Mouse (Mus musculus) embryonic facial prominence, embryonic 15.5 days (tissue): ENCODE results near the gene Asdurf. TPM values are rescaled to one million over a fixed set of nuclear protein-coding genes. Genes with fewer than 3 reads are reported as not detected.
"Not testable (repeated sequence)": the region's sequence is repeated elsewhere in the genome, so short reads cannot be mapped to it uniquely, and the experiment has no call there.

Experiments used
- ATAC-seq: fragments of 200-750 bp; cut with Nextera tagmentation; 2 replicates; pipeline ENCODE4 v1.8.0; 2017; ENCODE audit warnings: low read depth, moderate TSS enrichment; ENCODE audit not compliant: insufficient number of reproducible peaks, low FRiP score, low TSS enrichment
- H3K27ac ChIP-seq: fragments of 300-500 bp; sonication (generic); replicated peaks from 2 replicates; pipeline ENCODE4 v1.5.1; 2015; ENCODE audit warnings: mild to moderate bottlenecking, inconsistent platforms
- H3K27me3 ChIP-seq: fragments of 300-500 bp; sonication (generic); 2 replicates; pipeline ENCODE4 v1.6.1; 2015; ENCODE audit warnings: inconsistent platforms
- H3K36me3 ChIP-seq: fragments of 300-500 bp; sonication (generic); 2 replicates; pipeline ENCODE4 v1.6.1; 2015; ENCODE audit warnings: mild to moderate bottlenecking, inconsistent platforms
- H3K4me1 ChIP-seq: fragments of 300-500 bp; sonication (generic); 2 replicates; pipeline ENCODE4 v1.6.1; 2015; ENCODE audit warnings: inconsistent platforms
- H3K4me2 ChIP-seq: fragments of 300-500 bp; sonication (generic); replicated peaks from 2 replicates; pipeline ENCODE4 v1.6.1; 2015; ENCODE audit warnings: mild to moderate bottlenecking, inconsistent platforms
- H3K4me3 ChIP-seq: fragments of 300-500 bp; sonication (generic); replicated peaks from 2 replicates; pipeline ENCODE4 v1.5.1; 2015; ENCODE audit warnings: mild to moderate bottlenecking, inconsistent platforms
- H3K9ac ChIP-seq: fragments of 300-500 bp; sonication (generic); 2 replicates; pipeline ENCODE4 v1.6.1; 2015; ENCODE audit warnings: inconsistent platforms
- H3K9me3 ChIP-seq: fragments of 300-500 bp; sonication (generic); replicated peaks from 2 replicates; pipeline ENCODE4 v1.6.1; 2016; ENCODE audit warnings: inconsistent platforms
- WGBS: fragments of 180-500 bp; shearing (Covaris S2); methylation state at CpG from one replicate; pipeline ENCODE4 v1.1.7; 2015; 5-methylcytosine and 5-hydroxymethylcytosine counted together
- polyA plus RNA-seq: library from polyadenylated mRNA; unstranded; fragments of >200 nt; fragmentation: Nextera tagmentation; extraction: Ambion mirVana; gene quantifications from 2 replicates; pipeline ENCODE4 v1.2.1, GENCODE M21; 2015

The Asdurf gene
- polyA plus RNA-seq: 9.3 TPM in 1 of 2 replicates, not detected in the other

DNA sequence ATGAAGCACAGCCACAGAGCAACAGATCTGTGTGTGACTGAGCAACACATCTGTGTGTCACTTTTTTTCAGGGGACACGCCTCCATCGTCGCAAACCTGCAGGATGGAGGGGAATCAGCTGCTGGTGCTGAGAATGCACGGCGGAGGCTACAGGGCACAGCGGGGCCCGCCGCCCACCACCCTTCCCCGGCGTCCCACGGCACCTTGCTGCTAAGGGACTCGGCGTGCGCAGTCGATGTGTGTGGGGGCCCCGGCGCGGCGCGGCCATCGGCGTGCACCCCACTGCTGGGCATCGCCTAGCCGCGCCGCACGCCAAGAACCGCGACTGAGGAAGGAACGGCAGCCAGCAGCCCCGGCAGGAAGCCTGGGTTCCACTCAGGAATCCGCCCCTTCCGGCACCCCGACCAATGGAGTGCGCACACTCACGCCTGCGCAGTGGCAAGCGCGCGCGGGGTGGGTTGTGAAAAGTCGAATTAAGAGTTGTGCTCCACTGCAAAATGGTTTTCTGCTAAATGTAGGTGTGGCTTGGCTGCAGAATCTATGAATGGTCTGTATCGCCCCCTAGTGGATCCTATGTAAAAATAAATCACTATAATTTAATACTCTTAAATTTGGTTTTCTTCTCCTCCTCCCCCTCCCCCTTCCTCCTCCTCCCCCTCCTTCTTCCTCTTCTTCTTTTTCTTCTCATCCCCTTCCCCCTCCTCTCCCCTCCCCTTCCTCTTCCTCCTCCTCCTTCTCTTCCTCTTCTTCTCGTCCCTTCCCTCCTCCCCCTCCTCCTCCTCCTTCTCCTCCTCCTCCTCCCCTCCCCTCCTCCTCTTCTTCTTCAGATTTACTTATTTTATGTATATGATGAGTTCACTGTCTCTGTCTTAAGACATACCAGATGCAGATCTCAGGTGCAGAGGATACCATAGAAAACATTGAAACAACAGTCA lies at the start of gene Asdurf, which contains the start of the genes Gm28551 and Asnsd1:
TSS of gene Asdurf (minus strand) at position 293 of the 935 bp plus-strand sequence.
TSS of gene Gm28551 (minus strand) at position 341 of the 935 bp plus-strand sequence.
TSS of gene Asnsd1 (minus strand) at position 426 of the 935 bp plus-strand sequence.
- Histone ChIP-seq H3K4me2 (peak within 1 kb of the TSS; percentile 49), H3K9me3 (no peaks in the 10 kb centered on the region), H3K27me3 (no peaks in the 10 kb centered on the region), H3K4me1 (0 out of 2 replicates have a peak, but pooled peaks cover 3% of the 10 kb centered on the region), H3K4me3 (peak within 1 kb of the TSS; percentile 89), H3K36me3 (peaks cover 15% of the 10 kb centered on the region), H3K27ac (peak within 1 kb of the TSS; percentile 90), H3K9ac (peak within 1 kb of the TSS; percentile 85)
- 0% methylated on average over 44 of the region's 44 CpGs for WGBS
- peak; percentile 100 for ATAC-seq

DNA sequence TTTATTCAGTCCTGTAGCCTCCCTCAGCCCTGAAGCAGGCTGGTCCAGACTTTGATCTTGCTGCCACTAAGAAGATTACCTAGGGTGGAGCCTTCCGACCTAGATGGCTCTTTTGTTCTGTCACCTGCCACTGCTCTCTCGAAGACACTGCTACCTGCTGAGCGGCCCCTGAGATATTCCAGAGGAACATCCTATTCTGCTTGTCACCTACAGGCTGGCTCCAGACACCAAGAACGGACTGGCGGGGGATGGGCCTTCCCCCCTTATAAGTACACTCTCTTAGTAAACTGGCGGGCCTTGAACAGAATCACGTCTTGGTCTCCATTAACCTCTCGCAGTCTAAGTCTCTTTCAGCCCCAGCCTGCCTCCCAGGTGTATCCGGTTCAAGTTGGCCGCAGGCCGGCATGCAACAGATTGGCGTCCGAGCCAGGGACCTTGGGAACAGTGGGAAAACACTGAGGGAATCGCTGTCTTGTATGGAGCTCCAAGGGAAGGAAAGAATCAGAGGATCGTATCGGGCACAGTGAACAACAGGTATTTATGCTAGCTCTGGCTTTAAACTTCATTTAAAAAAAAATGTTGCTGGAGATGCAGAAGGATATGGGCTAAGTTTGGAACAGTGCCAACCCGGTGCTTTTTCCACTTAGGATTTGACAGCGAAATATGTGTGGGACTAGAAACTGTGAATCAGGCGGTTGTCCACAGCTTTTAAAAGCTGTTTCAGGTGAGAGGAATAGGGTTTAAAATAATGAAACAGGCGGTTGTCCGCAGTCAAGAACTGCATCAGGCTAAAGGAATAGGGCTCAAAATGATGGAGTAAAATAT lies 41.7 kb upstream of the Asdurf start:
- not testable (repeated sequence) for H3K36me3 ChIP-seq, H3K4me3 ChIP-seq, H3K27ac ChIP-seq, H3K9me3 ChIP-seq, H3K9ac ChIP-seq, H3K27me3 ChIP-seq, ATAC-seq, H3K4me1 ChIP-seq
- peak overlapping the region; percentile 36 for H3K4me2 ChIP-seq
- 24% methylated on average over 21 of the region's 21 CpGs for WGBS

GRCm38 (mm10) chr1:53388762-53389161 lies 36.3 kb upstream of the Asdurf start:
- H3K27me3 ChIP-seq: no peaks in the 10 kb centered on the region
- H3K4me3 ChIP-seq: no peak overlapping the region
- H3K4me2 ChIP-seq: no peak overlapping the region
- H3K27ac ChIP-seq: no peak overlapping the region
- WGBS: 84% methylated on average over 10 of the region's 14 CpGs
- no peak overlapping the region for H3K9ac ChIP-seq
- H3K4me1 ChIP-seq: no peaks in the 10 kb centered on the region
- ATAC-seq: no peak
- no peaks in the 10 kb centered on the region for H3K9me3 ChIP-seq
- no peaks in the 10 kb centered on the region for H3K36me3 ChIP-seq

DNA sequence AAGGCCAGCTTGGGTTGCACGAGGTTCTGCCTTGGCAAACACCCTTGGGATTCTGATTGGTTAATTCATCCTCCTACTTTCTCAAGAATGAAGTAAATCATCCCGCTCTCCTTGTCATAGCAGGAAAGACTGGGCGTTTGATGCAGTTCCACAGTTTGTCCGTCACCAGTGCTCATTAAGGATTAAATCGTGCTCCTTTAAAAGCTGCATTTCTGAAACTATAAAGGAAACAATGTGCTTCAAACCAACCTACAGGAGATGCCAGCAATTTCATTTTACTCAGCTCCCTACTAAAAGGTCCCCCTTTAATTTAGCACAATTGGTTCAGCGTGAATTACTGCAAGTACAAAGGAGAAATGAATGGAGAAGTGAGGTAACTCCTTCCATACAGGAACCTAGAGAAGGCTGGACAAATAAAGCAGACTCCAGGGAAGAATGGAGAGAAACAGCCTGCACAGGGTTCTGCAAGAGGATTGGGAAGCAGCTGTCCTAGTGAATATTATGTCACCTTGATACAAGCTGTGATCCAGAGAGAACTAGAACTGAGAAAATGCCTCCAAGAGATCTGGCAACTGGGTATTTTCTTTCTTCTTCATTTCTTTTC lies 31.8 kb upstream of the Asdurf start:
- no peaks in the 10 kb centered on the region for H3K36me3 ChIP-seq
- H3K9me3 ChIP-seq: no peaks in the 10 kb centered on the region
- H3K4me3 ChIP-seq: no peak overlapping the region
- ATAC-seq: no peak
- H3K27ac ChIP-seq: no peak overlapping the region
- H3K4me1 ChIP-seq: no peaks in the 10 kb centered on the region
- H3K4me2 ChIP-seq: no peak overlapping the region
- H3K9ac ChIP-seq: no peak overlapping the region
- 69% methylated on average over 6 of the region's 6 CpGs for WGBS
- no peaks in the 10 kb centered on the region for H3K27me3 ChIP-seq

- no peak for ATAC-seq
These were observed 25.3 kb upstream of the Asdurf start for GRCm38 (mm10) chr1:53377731-53378130.

GRCm38 (mm10) chr1:53375965-53376364 lies 23.5 kb upstream of the Asdurf start:
- not testable (repeated sequence) for H3K9me3 ChIP-seq, H3K27ac ChIP-seq, H3K27me3 ChIP-seq, H3K4me1 ChIP-seq, H3K36me3 ChIP-seq, H3K4me2 ChIP-seq, H3K4me3 ChIP-seq, ATAC-seq, H3K9ac ChIP-seq
- WGBS: 83% methylated on average over 2 of the region's 2 CpGs

More at GRCm38 (mm10) chr1:53377731-53378130, 25.3 kb upstream of the Asdurf start:
- no peak overlapping the region for H3K27ac ChIP-seq
- H3K4me1 ChIP-seq: no peaks in the 10 kb centered on the region
- H3K27me3 ChIP-seq: no peaks in the 10 kb centered on the region
- WGBS: 71% methylated on average over 3 of the region's 3 CpGs
- no peaks in the 10 kb centered on the region for H3K36me3 ChIP-seq
- H3K9me3 ChIP-seq: no peaks in the 10 kb centered on the region
- H3K4me3 ChIP-seq: no peak overlapping the region
- no peak overlapping the region for H3K9ac ChIP-seq
- H3K4me2 ChIP-seq: no peak overlapping the region

- Histone ChIP-seq H3K9ac (no peak overlapping the region), H3K9me3 (no peaks in the 10 kb centered on the region), H3K4me2 (no peak overlapping the region), H3K36me3 (no peaks in the 10 kb centered on the region), H3K4me3 (no peak overlapping the region), H3K27me3 (no peaks in the 10 kb centered on the region), H3K27ac (no peak overlapping the region), H3K4me1 (no peaks in the 10 kb centered on the region)
- ATAC-seq: no peak
These were observed 6.6 kb upstream of the Asdurf start for GRCm38 (mm10) chr1:53358988-53359387.

DNA sequence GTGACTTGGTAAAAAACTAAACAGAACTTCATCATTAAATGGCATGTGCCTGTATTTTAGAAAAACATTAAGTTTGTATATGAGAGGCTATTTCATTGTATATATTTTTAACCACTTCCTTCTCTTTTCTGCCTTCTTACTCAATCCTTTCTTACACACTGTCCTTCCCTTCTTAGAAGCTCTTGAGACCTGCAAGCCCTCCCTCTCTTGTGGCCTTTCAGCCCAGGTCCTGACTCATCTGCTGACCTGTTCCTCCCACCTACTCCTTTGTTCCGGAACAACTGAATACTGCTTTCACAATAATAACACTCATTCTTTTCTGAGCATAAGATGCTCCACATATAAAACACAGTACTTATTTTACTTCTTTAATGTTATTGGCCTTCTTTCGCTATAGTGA lies 11.3 kb downstream of the Asdurf start:
- Histone ChIP-seq H3K4me2 (no peak overlapping the region), H3K27ac (no peak overlapping the region), H3K9ac (no peak overlapping the region), H3K27me3 (no peaks in the 10 kb centered on the region), H3K9me3 (0 out of 2 replicates have a peak, but pooled peaks cover 5% of the 10 kb centered on the region), H3K4me1 (no peaks in the 10 kb centered on the region), H3K36me3 (peaks cover 49% of the 10 kb centered on the region), H3K4me3 (no peak overlapping the region)
- no peak for ATAC-seq
- 94% methylated on average over 2 of the region's 2 CpGs for WGBS

- 74% methylated on average over 2 of the region's 2 CpGs for WGBS
- H3K9ac ChIP-seq, H3K4me2 ChIP-seq, H3K27me3 ChIP-seq, ATAC-seq, H3K27ac ChIP-seq, H3K4me3 ChIP-seq, H3K9me3 ChIP-seq, H3K4me1 ChIP-seq: not testable (repeated sequence)
- H3K36me3 ChIP-seq: peaks cover 21% of the 10 kb centered on the region
These were observed 15.0 kb downstream of the Asdurf start for GRCm38 (mm10) chr1:53337403-53337802.

DNA sequence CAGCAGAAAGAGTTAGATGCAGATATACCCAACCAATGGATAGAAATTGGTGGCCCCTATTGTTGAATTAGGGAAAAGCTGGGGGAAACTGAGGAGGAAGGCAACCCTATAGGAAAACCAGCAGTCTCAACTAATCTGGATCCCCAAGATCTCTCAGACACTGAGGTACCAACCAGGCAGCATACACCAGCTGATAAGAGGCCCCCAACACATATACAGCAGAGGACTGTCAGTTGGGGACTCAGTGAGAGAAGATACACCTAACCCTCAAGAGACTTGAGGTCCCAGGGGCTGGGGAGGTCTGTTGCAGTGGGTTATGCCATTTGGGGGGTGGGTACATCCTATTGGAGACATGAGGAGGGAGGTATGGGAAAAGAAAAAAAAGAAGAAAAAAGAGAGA lies 17.0 kb downstream of the Asdurf start:
- no peaks in the 10 kb centered on the region for H3K4me1 ChIP-seq
- no peak overlapping the region for H3K9ac ChIP-seq
- H3K36me3 ChIP-seq: peaks cover 3% of the 10 kb centered on the region; the same call in 1 of the 2 replicates
- ATAC-seq: no peak
- H3K4me2 ChIP-seq: no peak overlapping the region
- no peaks in the 10 kb centered on the region for H3K9me3 ChIP-seq
- H3K27ac ChIP-seq: no peak overlapping the region
- H3K4me3 ChIP-seq: no peak overlapping the region
- no peaks in the 10 kb centered on the region for H3K27me3 ChIP-seq

DNA sequence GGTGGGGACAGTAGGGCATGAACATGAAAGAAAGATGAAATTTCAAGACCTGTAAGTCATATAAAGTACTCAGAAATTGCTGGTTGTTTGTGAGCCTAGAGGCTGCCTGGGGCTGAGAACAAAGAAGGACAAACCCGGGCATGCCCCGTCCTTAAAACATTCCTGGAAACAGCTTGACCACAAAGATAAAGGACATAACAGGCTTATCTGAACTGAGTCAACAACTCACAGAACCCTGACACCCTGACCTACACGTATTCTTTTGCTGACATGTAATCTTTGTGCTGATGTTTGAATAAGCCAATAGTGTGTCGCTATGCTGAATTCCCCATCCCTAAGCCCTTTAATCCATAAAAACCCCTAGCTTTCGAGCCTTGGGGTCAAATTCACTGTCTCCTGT lies 18.9 kb downstream of the Asdurf start:
- not testable (repeated sequence) for H3K27me3 ChIP-seq, H3K9me3 ChIP-seq, H3K4me1 ChIP-seq, ATAC-seq, H3K36me3 ChIP-seq, H3K4me3 ChIP-seq, H3K4me2 ChIP-seq, H3K9ac ChIP-seq, H3K27ac ChIP-seq
- 79% methylated on average over 5 of the region's 5 CpGs for WGBS
